Mouse (Mus musculus) right cerebral cortex, postnatal 10 days (tissue): ENCODE data around the gene Keap1.
A peak's percentile ranks its signal among the peaks of the same experiment; 100 is the strongest.
"Not testable (repeated sequence)": the region's sequence is repeated elsewhere in the genome, so short reads cannot be mapped to it uniquely, and the experiment has no call there.

Source experiments
- DNase-seq, 2 experiments: peaks; one replicate each; pipeline ENCODE4 v3.0.0; 2021; ENCODE audit warnings: low spot score in 2 of 2

Keap1 gene

GRCm38 (mm10) chr9:21264272-21264999 lies 25.3 kb upstream of the Keap1 start:
- DNase-seq = no peak

- DNase-seq = no peak
These were observed 22.7 kb upstream of the Keap1 start for GRCm38 (mm10) chr9:21261831-21262230.

- DNase-seq = no peak
These were observed 21.4 kb upstream of the Keap1 start for GRCm38 (mm10) chr9:21260491-21261040.

GRCm38 (mm10) chr9:21256349-21256748 lies 17.2 kb upstream of the Keap1 start:
- not testable (repeated sequence) for DNase-seq

GRCm38 (mm10) chr9:21254690-21255089 lies 15.5 kb upstream of the Keap1 start:
- DNase-seq = no peak

GRCm38 (mm10) chr9:21251116-21251735 lies 12.1 kb upstream of the Keap1 start:
- no peak for DNase-seq

- no peak for DNase-seq
These were observed 11.3 kb upstream of the Keap1 start for GRCm38 (mm10) chr9:21250509-21250908.

- no peak for DNase-seq
These were observed 10.7 kb upstream of the Keap1 start for GRCm38 (mm10) chr9:21249629-21250508.

DNA sequence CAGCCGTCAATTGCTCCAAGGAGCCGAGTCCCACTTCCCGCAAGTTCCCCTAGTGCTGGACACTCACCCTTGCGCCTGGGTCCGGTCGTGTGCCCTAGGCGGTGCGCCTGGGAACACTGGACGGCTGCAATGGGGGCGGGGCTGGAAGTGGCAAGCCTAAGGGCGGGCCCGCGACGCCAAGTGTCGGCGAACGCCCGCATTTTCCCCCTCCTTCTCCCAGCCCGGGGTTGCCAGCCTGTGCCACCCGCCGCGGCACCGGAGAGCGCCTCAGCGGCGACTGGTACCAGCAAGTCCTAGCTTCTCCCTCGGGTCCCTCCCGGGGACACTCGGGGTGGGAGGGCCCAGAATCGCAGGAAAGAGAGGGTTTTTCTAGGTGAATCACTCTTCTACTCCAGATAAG lies 9.2 kb upstream of the Keap1 start, which contains the start of gene S1pr5:
Gene S1pr5, minus strand, starts transcription at position 118 of the 400 bp plus-strand sequence.
- no peak for DNase-seq

GRCm38 (mm10) chr9:21246342-21246741 lies 7.2 kb upstream of the Keap1 start:
- no peak for DNase-seq

- no peak for DNase-seq
These were observed 5.9 kb upstream of the Keap1 start for GRCm38 (mm10) chr9:21245113-21245487.

DNA sequence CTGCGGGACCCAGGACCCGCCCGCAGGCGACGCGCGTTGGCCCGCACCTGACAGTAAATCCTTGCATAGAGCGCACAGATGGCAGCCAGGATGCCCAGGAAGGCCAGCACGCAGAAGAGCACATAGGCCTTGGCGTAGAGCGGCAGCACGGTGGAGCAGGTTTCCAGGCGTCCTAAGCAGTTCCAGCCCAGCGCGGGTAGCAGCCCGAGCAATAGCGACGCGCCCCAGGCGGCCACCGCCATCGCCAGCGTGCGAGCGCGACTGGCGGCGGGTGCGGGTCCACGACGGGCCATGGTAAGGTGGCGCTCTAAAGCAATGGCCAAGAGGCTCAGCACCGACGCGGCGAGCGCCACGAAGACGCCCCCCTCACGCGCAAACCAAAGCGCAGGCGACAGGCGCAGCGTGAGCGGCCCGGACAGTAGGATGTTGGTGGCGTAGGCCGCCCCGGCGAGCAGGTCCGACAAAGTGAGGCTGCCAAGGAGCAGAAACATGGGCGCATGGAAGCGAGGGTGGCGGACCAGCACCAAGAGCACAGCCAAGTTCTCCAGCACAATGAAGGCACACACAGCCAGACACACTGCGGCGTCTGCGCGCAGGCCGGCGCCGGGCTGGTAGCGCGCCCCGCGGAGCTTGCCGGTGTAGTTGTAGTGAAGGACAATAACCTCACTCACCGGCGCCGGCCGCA lies 5.4 kb upstream of the Keap1 start:
- DNase-seq = peak; percentile 44

GRCm38 (mm10) chr9:21243826-21244427 lies 4.8 kb upstream of the Keap1 start:
- no peak for DNase-seq

- peak; percentile 76 to 85 for DNase-seq
These were observed 2.2 kb upstream of the Keap1 start for GRCm38 (mm10) chr9:21241343-21241742.

GRCm38 (mm10) chr9:21239465-21239848 lies 296 bp upstream of the Keap1 start:
- DNase-seq = peak in 1 of 2 experiments; percentile 24

DNA sequence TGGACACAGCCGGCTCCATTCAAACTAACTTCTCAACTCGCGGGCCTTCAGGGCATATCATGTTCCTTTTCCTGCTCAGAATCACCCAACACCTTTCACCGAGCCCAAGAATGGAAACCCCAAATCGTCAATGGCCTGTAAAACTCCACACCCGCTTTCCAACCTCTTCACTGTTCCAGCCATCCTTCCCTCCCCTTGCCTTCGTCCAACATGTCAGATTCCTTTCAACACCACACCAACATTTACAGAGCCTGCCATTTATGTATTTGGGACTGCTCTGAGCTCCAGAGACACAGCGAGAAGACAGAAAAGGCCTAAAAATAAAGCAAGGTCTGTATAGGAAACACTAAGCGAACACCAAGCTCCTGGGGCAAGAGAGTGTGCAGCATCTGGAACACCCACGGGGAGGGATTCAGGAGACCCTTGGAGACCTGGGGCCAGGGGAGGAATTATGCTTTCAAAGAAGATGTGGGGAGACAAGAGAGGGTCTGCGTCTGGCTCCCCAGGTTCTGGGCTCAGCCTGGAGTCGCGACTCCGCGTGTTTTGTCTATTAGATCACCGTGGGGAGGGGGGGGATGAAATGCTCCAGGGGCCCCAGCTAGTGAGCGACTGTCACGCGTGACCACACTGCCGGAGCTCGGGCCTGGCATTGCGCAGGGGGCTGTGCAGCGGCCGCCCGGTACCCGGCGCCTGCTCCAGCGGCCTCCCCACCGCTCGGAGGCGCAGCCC lies 993 bp downstream of the Keap1 start:
- DNase-seq = no peak

DNA sequence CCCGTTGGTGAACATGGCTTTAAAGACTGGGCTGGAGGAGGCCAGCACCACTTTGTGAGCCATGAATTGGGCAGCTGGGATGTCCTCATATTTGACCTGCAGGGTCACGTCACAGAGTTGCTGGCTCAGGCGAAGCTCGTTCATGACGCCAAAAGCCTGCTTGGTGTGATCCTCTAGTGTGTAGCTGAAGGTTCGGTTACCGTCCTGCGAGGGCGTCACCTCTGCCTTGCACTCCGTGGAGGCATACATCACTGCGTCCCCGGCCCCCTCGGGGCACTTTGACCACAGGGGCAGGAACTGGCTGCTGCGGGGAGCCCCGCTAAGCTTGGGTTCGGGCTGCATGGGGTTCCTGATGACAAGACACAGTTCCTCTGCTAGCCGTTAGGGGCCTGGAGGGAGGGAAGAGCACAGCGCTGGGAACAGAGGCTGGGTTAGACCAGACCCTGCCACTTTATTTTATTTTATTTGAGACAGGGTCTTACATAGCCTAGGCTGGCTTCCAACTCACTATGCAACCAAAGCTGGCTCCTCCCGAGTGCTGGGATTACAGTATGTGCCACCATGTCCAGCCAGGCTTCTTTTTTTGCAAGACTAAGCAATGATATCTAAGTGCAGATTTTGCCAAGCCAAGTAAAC lies 1.7 kb downstream of the Keap1 start:
- peak; percentile 53 to 54 for DNase-seq

GRCm38 (mm10) chr9:21236991-21237367 lies 2.2 kb downstream of the Keap1 start:
- no peak for DNase-seq

DNA sequence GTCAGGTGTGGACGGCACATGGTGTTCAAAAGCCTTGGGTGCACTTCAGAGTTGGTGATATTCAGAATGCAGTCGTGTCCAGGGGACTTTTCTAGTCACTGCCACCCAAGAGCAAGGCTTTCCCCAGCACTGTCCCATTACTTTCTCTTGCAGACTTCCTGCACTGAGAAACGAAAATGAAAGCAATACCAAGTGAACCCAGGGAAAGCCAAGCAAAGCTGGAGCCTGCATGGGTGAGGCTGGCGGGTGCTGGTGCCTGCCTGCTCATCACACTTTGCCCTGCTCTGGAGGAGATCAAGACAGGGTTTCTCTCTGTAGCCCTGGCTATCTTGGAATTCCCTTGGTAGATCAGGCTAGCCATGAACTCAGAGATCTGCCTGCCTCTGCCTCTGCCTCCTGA lies 3.8 kb downstream of the Keap1 start:
- no peak for DNase-seq

DNA sequence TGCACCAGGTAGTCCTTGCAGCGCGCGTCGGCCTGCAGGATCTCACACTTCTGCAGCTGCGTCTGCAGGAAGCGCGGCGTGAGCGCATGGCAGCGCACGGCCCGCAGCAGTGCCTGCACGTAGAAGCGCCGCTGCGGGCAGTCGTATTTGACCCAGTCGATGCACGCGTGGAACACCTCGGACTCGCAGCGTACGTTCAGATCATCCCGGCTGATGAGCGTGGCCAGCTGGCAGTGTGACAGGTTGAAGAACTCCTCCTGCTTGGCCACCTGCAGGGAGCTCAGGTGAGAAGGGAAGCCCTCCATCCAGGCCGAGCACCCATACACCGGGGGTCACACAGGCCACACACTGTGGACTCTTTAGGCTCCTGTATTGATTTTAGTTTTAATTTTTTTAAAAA lies 5.4 kb downstream of the Keap1 start:
- DNase-seq = no peak
